ENCODE assay signal across 8 mouse cellular contexts in genomic region chr11:100640159-100640906, GRCm38 (mm10). TPM values are rescaled to one million over a fixed set of nuclear protein-coding genes. Genes with fewer than 3 reads are reported as not detected.
DNase-seq lines count a peak whose midpoint lies in the region; ATAC-seq and TF ChIP-seq lines count a peak whose summit lies in the region.

No protein-coding gene starts in this region.

- no peaks in the 10 kb centered on the region for H3K4me1 ChIP-seq in bone marrow macrophage, adult 2 months (ENCODE audit: control insufficient read depth, insufficient read depth, low read length)
- peaks cover 15% of the 10 kb centered on the region for H3K4me1 ChIP-seq in forebrain, embryonic 16.5 days (replicated peaks; ENCODE audit: control insufficient read depth, insufficient read depth, low read length)
- H3K4me1 ChIP-seq in intestine, postnatal 0 days (replicated peaks; ENCODE audit: control insufficient read depth, insufficient read depth, low read length), result no peaks in the 10 kb centered on the region
- H3K4me1 ChIP-seq in liver, embryonic 16.5 days (ENCODE audit: control insufficient read depth, low read depth, low read length), result no peaks in the 10 kb centered on the region

- no peak for TF ChIP-seq POLR2A in bone marrow macrophage, adult 2 months (IDR thresholded peaks at IDR 0.05; ENCODE audit: borderline replicate concordance, low read depth, low read length)

- no peaks in the 10 kb centered on the region for H3K9me3 ChIP-seq in forebrain, embryonic 16.5 days (ENCODE audit: control insufficient read depth, low read length)
- no peaks in the 10 kb centered on the region for H3K9me3 ChIP-seq in intestine, postnatal 0 days (ENCODE audit: control insufficient read depth)
- H3K9me3 ChIP-seq in liver, embryonic 16.5 days (replicated peaks; ENCODE audit: control insufficient read depth, low read length), result no peaks in the 10 kb centered on the region

- peaks cover 5% of the 10 kb centered on the region; the same call in 1 of the 2 replicates for H3K27me3 ChIP-seq in forebrain, embryonic 16.5 days (replicated peaks; ENCODE audit: control insufficient read depth, insufficient read depth, low read length)
- H3K27me3 ChIP-seq in intestine, postnatal 0 days (replicated peaks; ENCODE audit: control insufficient read depth, insufficient read depth, low read length), result peaks cover 13% of the 10 kb centered on the region
- peaks cover 22% of the 10 kb centered on the region for H3K27me3 ChIP-seq in liver, embryonic 16.5 days (ENCODE audit: control insufficient read depth, insufficient read depth, low read depth, low read length)

- peak; percentile 33 for DNase-seq in kidney, adult 18-20 months
- DNase-seq in kidney, adult 9 months, result no peak
- peak; percentile 67 to 70 for DNase-seq in right cerebral cortex, adult 2 months (ENCODE audit: low spot score in 2 of 2)
- no peak for DNase-seq in gastrocnemius, adult 18-20 months (ENCODE audit: low spot score)

- no peaks in the 10 kb centered on the region for H3K36me3 ChIP-seq in forebrain, embryonic 16.5 days (ENCODE audit: control insufficient read depth, insufficient read depth)
- H3K36me3 ChIP-seq in intestine, postnatal 0 days (ENCODE audit: control insufficient read depth, insufficient read depth), result no peaks in the 10 kb centered on the region
- no peaks in the 10 kb centered on the region for H3K36me3 ChIP-seq in liver, embryonic 16.5 days (ENCODE audit: control insufficient read depth, insufficient read depth)

- H3K27ac ChIP-seq in bone marrow macrophage, adult 2 months (ENCODE audit: insufficient read depth, low read depth, low read length), result no peak overlapping the region
- no peak overlapping the region for H3K27ac ChIP-seq in forebrain, embryonic 16.5 days (ENCODE audit: low read length)
- no peak overlapping the region for H3K27ac ChIP-seq in intestine, postnatal 0 days (ENCODE audit: low read depth, low read length)
- H3K27ac ChIP-seq in liver, embryonic 16.5 days (ENCODE audit: low read length), result no peak overlapping the region

- ATAC-seq in forebrain, embryonic 16.5 days, result peak; percentile 69
- peak; percentile 64 for ATAC-seq in intestine, postnatal 0 days
- ATAC-seq in liver, embryonic 16.5 days (ENCODE audit: low read depth), result no peak

- no peak for TF ChIP-seq CTCF in bone marrow macrophage, adult 2 months (IDR thresholded peaks at IDR 0.05; ENCODE audit: low read depth, low read length)
- TF ChIP-seq CTCF in intestine, postnatal 0 days (IDR thresholded peaks at IDR 0.05; ENCODE audit: low read depth), result peak; percentile 74

- H3K4me2 ChIP-seq in forebrain, embryonic 16.5 days (ENCODE audit: low read length), result peak overlapping the region; percentile 85
- H3K4me2 ChIP-seq in intestine, postnatal 0 days (replicated peaks; ENCODE audit: low read depth), result peak overlapping the region; percentile 71
- H3K4me2 ChIP-seq in liver, embryonic 16.5 days (ENCODE audit: low read depth, low read length), result peak overlapping the region; percentile 43

- 7% methylated on average over 52 of the region's 52 CpGs for WGBS in forebrain, embryonic 16.5 days
- 7% methylated on average over 52 of the region's 52 CpGs for WGBS in intestine, postnatal 0 days
- 7% methylated on average over 52 of the region's 52 CpGs for WGBS in liver, embryonic 16.5 days (ENCODE audit: insufficient replicate concordance)

- H3K4me3 ChIP-seq in bone marrow macrophage, adult 2 months (ENCODE audit: insufficient read depth, low read length), result 0 out of 2 replicates have a peak overlapping the region, but pooled peaks have one; percentile 22
- H3K4me3 ChIP-seq in forebrain, embryonic 16.5 days (replicated peaks; ENCODE audit: low read length), result peak overlapping the region; percentile 49
- peak overlapping the region; percentile 23; the same call in 1 of the 2 replicates for H3K4me3 ChIP-seq in intestine, postnatal 0 days (ENCODE audit: low read depth, low read length)
- 0 out of 2 replicates have a peak overlapping the region, but pooled peaks have one; percentile 17 for H3K4me3 ChIP-seq in liver, embryonic 16.5 days (ENCODE audit: low read depth, low read length)

- peak overlapping the region; percentile 57 for H3K9ac ChIP-seq in forebrain, embryonic 16.5 days (replicated peaks; ENCODE audit: low read depth, low read length)
- no peak overlapping the region for H3K9ac ChIP-seq in intestine, postnatal 0 days (ENCODE audit: low read depth, low read length)
- H3K9ac ChIP-seq in liver, embryonic 16.5 days (ENCODE audit: low read depth, low read length), result no peak overlapping the region

RNA-seq across cellular contexts. Expression of gene Dnajc7, which starts 20.4 kb away (rescaled TPM):
- polyA plus RNA-seq in bone marrow macrophage, adult 2 months (2012; ENCODE audit: insufficient read depth, insufficient read length, missing spikeins), result 324 and 349 TPM in 2 replicates
- 296 and 326 TPM in 2 replicates for polyA plus RNA-seq in forebrain, embryonic 16.5 days (2015; fragmentation: Nextera tagmentation; extraction: Ambion mirVana)
- 72.9 and 80.2 TPM in 2 replicates for polyA plus RNA-seq in intestine, postnatal 0 days (2015; fragmentation: Nextera tagmentation; extraction: Ambion mirVana)
- 56.8 and 60.9 TPM in 2 replicates for polyA plus RNA-seq in liver, embryonic 16.5 days (2015; fragmentation: Nextera tagmentation; extraction: Ambion mirVana)
- 100 to 1,000 TPM in 1 of 2 experiments, 10 to 100 TPM in 1; 81.1 to 111 TPM for total RNA-seq in gastrocnemius, adult 18-20 months (2021)

RNA-seq across cellular contexts. Expression of gene Nkiras2, which starts 21.3 kb away (rescaled TPM):
- 46.6 and 52.5 TPM in 2 replicates for polyA plus RNA-seq in bone marrow macrophage, adult 2 months (2012; ENCODE audit: insufficient read depth, insufficient read length, missing spikeins)
- polyA plus RNA-seq in forebrain, embryonic 16.5 days (2015; fragmentation: Nextera tagmentation; extraction: Ambion mirVana), result 85.6 and 96.1 TPM in 2 replicates
- 52.2 and 55.7 TPM in 2 replicates for polyA plus RNA-seq in intestine, postnatal 0 days (2015; fragmentation: Nextera tagmentation; extraction: Ambion mirVana)
- polyA plus RNA-seq in liver, embryonic 16.5 days (2015; fragmentation: Nextera tagmentation; extraction: Ambion mirVana), result 18.1 and 19.7 TPM in 2 replicates
- total RNA-seq in gastrocnemius, adult 18-20 months (2021), result 10 to 100 TPM; 16.6 to 17.4 TPM

RNA-seq across cellular contexts. Expression of gene Zfp385c, which starts 51.9 kb away (rescaled TPM):
- polyA plus RNA-seq in bone marrow macrophage, adult 2 months (2012; ENCODE audit: insufficient read depth, insufficient read length, missing spikeins), result not detected in 2 replicates
- 0.80 TPM in 1 of 2 replicates, not detected in the other for polyA plus RNA-seq in forebrain, embryonic 16.5 days (2015; fragmentation: Nextera tagmentation; extraction: Ambion mirVana)
- polyA plus RNA-seq in intestine, postnatal 0 days (2015; fragmentation: Nextera tagmentation; extraction: Ambion mirVana), result 0.09 and 0.20 TPM in 2 replicates
- 0.05 TPM in 1 of 2 replicates, not detected in the other for polyA plus RNA-seq in liver, embryonic 16.5 days (2015; fragmentation: Nextera tagmentation; extraction: Ambion mirVana)
- total RNA-seq in gastrocnemius, adult 18-20 months (2021), result under 1 TPM; 0.28 to 0.41 TPM

Comparison
In these comparisons a context has a peak if more than half of its experiments do, and no peak if none do; other contexts are left out.
1. DNase-seq: peak in kidney, adult 18-20 months (single experiment) and right cerebral cortex, adult 2 months (2 of 2); none in kidney, adult 9 months (single experiment) and gastrocnemius, adult 18-20 months (single experiment).
2. Peak in every context shown above with its lines, with median percentiles within 50 percentile points of each other: H3K4me3 ChIP-seq and H3K4me2 ChIP-seq.